Mouse (Mus musculus): Measurements from ENCODE around the gene Ddc. TPM values are rescaled to one million over a fixed set of nuclear protein-coding genes. Genes with fewer than 3 reads are reported as not detected.

Ddc gene
- polyA plus RNA-seq, 1 experiment from 2014 or later, result 4.7 TPM

GRCm38 (mm10) chr11:11901509-11901908 is 3.6 kb upstream of the Ddc start:
- Histone ChIP-seq H3K36me3 (no peaks in the 10 kb centered on the region), H3K4me1 (no peaks in the 10 kb centered on the region), H3K9ac (replicated peaks) (no peak overlapping the region), H3K27ac (replicated peaks) (no peak overlapping the region), H3K27me3 (replicated peaks) (no peaks in the 10 kb centered on the region), H3K4me3 (replicated peaks) (no peak overlapping the region), H3K4me2 (no peak overlapping the region), H3K9me3 (replicated peaks) (no peaks in the 10 kb centered on the region)
- no peak for ATAC-seq (ENCODE audit: low FRiP score)
- WGBS, result 76% methylated on average over 5 of the region's 5 CpGs

DNA sequence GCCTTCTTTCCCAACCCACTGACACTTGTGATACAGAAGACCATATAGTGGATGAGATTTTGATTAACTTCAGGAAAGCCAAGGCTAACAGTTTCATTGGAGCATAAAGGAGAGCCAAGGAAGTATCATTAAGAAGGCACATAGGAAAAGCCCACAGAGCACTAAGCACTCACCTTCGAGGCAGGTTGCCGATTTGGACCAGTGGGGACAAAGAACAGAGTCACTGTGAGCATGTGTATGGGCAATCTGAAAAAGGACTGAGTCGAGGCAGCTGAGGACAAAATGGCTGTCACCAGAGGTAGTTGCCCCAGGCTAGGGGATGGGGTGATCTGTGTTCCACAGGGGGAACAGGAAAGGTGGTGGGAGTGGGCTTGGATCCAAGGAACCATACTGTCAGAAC is 552 bp upstream of the Ddc start:
- no peaks in the 10 kb centered on the region for H3K4me1 ChIP-seq
- no peak overlapping the region for H3K4me3 ChIP-seq (replicated peaks)
- no peak overlapping the region for H3K4me2 ChIP-seq
- H3K27ac ChIP-seq (replicated peaks), result no peak overlapping the region
- WGBS, result 94% methylated on average over 3 of the region's 3 CpGs
- H3K9me3 ChIP-seq (replicated peaks), result no peaks in the 10 kb centered on the region
- no peak overlapping the region for H3K9ac ChIP-seq (replicated peaks)
- H3K36me3 ChIP-seq, result no peaks in the 10 kb centered on the region
- no peaks in the 10 kb centered on the region for H3K27me3 ChIP-seq (replicated peaks)
- ATAC-seq (ENCODE audit: low FRiP score), result no peak

DNA sequence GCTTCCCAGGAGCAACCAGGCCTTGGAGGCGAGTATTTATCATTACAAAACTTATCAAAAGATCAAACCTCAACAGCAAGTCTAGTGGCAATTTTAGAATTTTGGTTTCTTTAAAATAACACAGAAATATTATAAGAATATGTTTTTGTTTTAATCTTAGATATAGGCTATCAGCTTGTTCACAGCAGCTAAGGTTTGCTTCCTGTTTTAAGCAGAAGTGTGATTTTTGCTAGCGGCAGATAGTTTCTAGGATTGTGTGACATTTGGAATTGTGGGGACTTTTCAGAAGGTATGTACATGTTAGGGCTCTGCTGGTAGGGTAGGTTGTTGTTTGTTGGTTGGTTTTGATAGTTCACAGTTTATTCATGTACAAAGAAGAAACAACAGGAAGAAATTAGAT is 2.5 kb downstream of the Ddc start:
- no peak for ATAC-seq (ENCODE audit: low FRiP score)
- no peaks in the 10 kb centered on the region for H3K27me3 ChIP-seq (replicated peaks)
- no peaks in the 10 kb centered on the region for H3K4me1 ChIP-seq
- no peak overlapping the region for H3K4me2 ChIP-seq
- no peak overlapping the region for H3K9ac ChIP-seq (replicated peaks)
- H3K9me3 ChIP-seq (replicated peaks), result no peaks in the 10 kb centered on the region
- no peaks in the 10 kb centered on the region for H3K36me3 ChIP-seq
- H3K27ac ChIP-seq (replicated peaks), result no peak overlapping the region
- WGBS, result 93% methylated on average over 2 of the region's 2 CpGs
- no peak overlapping the region for H3K4me3 ChIP-seq (replicated peaks)

DNA sequence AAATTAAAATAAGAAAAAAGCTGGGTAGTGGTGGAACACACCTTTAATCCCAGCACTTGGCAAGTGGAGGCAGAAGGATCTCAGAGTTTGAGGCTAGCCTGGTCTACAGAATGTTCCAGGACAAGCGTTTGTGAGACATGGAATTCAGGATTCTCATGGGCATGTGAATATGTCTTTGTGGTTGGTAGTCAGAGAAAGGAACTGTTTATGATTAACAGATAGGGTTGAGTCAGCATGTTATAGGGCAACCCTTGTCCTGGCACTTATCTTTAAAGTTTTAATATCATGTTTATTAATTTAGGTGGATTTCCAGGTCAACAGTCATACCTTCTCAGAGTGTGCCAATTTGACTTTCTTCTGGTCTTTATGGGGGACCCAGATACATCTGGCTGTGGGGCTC is 4.2 kb downstream of the Ddc start:
- Histone ChIP-seq H3K27me3 (replicated peaks) (no peaks in the 10 kb centered on the region), H3K9ac (replicated peaks) (no peak overlapping the region), H3K4me3 (replicated peaks) (no peak overlapping the region), H3K27ac (replicated peaks) (no peak overlapping the region), H3K9me3 (replicated peaks) (no peaks in the 10 kb centered on the region), H3K4me1 (no peaks in the 10 kb centered on the region), H3K36me3 (no peaks in the 10 kb centered on the region), H3K4me2 (no peak overlapping the region)
- no peak for ATAC-seq (ENCODE audit: low FRiP score)
- 92% methylated on average over 1 of the region's 1 CpGs for WGBS

DNA sequence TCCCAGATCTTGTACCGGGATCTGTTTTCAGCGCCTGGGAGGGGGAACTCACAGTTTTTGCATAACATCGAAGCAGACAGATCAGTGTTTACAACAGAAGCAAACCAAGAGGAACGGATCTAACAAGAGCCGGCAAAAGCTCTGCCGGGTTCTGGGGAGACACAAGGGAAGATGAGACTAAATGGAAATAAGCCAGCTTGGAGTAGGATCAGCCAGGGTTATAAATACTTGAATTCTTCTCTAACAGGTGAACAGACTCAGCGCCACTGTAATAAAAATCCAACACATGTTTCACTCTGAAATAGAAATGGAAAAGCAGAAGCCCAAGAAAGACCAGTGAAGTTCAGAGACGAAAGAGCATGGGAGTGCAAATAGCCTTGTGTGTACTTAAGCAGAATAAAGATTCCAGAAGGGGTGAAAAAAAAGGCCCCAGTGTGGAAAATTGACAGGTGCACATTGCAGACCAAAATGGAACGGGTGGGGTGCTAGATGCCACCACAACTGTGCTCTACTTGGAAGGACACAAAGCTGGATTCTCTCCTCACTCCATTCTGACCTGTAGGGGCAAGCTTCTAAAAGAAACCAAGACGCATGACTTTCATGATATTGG is 4.8 kb downstream of the Ddc start:
- H3K4me2 ChIP-seq, result no peak overlapping the region
- no peak overlapping the region for H3K9ac ChIP-seq (replicated peaks)
- no peak overlapping the region for H3K27ac ChIP-seq (replicated peaks)
- H3K4me3 ChIP-seq (replicated peaks), result no peak overlapping the region
- H3K4me1 ChIP-seq, result no peaks in the 10 kb centered on the region
- no peaks in the 10 kb centered on the region for H3K36me3 ChIP-seq
- no peaks in the 10 kb centered on the region for H3K9me3 ChIP-seq (replicated peaks)
- ATAC-seq (ENCODE audit: low FRiP score), result no peak
- WGBS, result 65% methylated on average over 10 of the region's 10 CpGs
- H3K27me3 ChIP-seq (replicated peaks), result no peaks in the 10 kb centered on the region

- no peak for ATAC-seq (ENCODE audit: low FRiP score)
- H3K4me3 ChIP-seq (replicated peaks), result no peak overlapping the region
- H3K4me1 ChIP-seq, result no peaks in the 10 kb centered on the region
- no peak overlapping the region for H3K27ac ChIP-seq (replicated peaks)
- H3K9me3 ChIP-seq (replicated peaks), result no peaks in the 10 kb centered on the region
- H3K36me3 ChIP-seq, result no peaks in the 10 kb centered on the region
- H3K27me3 ChIP-seq (replicated peaks), result no peaks in the 10 kb centered on the region
- no peak overlapping the region for H3K9ac ChIP-seq (replicated peaks)
- no peak overlapping the region for H3K4me2 ChIP-seq
Observed at GRCm38 (mm10) chr11:11891832-11892231, 6.1 kb downstream of the Ddc start.

DNA sequence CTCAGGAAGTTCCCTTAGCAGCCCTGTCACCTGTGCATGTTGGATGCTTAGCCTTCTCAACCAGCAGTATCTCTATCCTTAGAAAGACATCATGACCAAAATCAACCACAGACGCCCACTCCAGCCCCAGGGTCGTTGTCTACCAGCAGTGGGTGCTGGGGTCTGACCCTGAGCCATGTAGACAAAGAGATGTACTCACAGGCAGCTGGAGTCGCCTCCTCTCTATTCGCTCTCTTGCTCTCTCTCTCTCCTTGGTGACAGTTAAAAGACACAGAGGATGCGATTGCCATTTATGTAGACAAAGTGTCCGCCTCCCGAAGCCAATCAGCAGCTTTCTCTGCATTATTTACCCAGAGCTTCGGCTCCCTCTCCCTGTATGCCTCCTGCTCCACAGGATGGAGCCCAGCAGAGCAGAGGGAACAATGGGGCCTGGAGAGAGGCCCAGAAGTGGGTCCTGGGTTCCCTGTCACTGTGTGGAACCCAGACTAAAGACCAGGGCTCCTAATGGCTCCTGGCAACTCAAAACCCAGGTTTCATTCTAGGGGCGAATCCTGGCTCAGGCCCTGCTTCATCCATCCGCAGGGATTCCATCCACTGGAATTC is 7.7 kb downstream of the Ddc start:
- H3K27ac ChIP-seq (replicated peaks), result no peak overlapping the region
- H3K4me2 ChIP-seq, result no peak overlapping the region
- H3K9ac ChIP-seq (replicated peaks), result no peak overlapping the region

DNA sequence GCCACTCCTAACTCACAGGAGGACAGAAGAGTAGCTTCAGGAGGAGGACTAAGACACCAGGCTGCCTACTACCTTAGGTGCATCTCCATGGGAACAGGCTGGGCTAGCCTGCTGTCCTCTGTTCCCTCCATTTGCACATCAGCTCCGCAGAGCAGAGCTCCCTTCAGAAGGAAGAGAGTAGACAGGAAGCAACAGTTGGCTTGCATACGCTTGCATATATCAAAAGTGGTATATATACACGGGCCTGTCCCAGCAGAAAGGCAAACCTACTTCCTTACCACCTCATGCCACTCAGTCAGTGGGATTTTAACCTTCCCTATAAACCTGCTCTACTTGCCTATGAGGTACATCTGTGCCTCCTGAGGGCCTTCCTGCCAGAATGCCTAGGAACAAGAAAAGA is 9.2 kb downstream of the Ddc start:
- H3K4me1 ChIP-seq, result peaks cover 7% of the 10 kb centered on the region
- no peak overlapping the region for H3K9ac ChIP-seq (replicated peaks)
- H3K36me3 ChIP-seq, result no peaks in the 10 kb centered on the region
- no peak overlapping the region for H3K4me2 ChIP-seq
- no peaks in the 10 kb centered on the region for H3K27me3 ChIP-seq (replicated peaks)
- WGBS, result 91% methylated on average over 3 of the region's 3 CpGs
- H3K9me3 ChIP-seq (replicated peaks), result no peaks in the 10 kb centered on the region
- ATAC-seq (ENCODE audit: low FRiP score), result no peak
- H3K27ac ChIP-seq (replicated peaks), result no peak overlapping the region
- no peak overlapping the region for H3K4me3 ChIP-seq (replicated peaks)

More for the DNA sequence above, 7.7 kb downstream of the Ddc start:
- no peaks in the 10 kb centered on the region for H3K9me3 ChIP-seq (replicated peaks)
- ATAC-seq (ENCODE audit: low FRiP score), result no peak; the same call in 1 of the 2 replicates
- H3K4me3 ChIP-seq (replicated peaks), result no peak overlapping the region
- H3K27me3 ChIP-seq (replicated peaks), result no peaks in the 10 kb centered on the region
- H3K36me3 ChIP-seq, result no peaks in the 10 kb centered on the region
- 36% methylated on average over 10 of the region's 10 CpGs for WGBS
- no peaks in the 10 kb centered on the region for H3K4me1 ChIP-seq

- no peaks in the 10 kb centered on the region for H3K36me3 ChIP-seq
- no peak overlapping the region for H3K9ac ChIP-seq (replicated peaks)
- H3K4me2 ChIP-seq, result no peak overlapping the region
- no peak overlapping the region for H3K4me3 ChIP-seq (replicated peaks)
- H3K27ac ChIP-seq (replicated peaks), result no peak overlapping the region
- 82% methylated on average over 3 of the region's 3 CpGs for WGBS
- H3K9me3 ChIP-seq (replicated peaks), result no peaks in the 10 kb centered on the region
- no peak for ATAC-seq (ENCODE audit: low FRiP score)
- H3K27me3 ChIP-seq (replicated peaks), result no peaks in the 10 kb centered on the region
- H3K4me1 ChIP-seq, result peaks cover 7% of the 10 kb centered on the region
Observed at GRCm38 (mm10) chr11:11888051-11888450, 9.9 kb downstream of the Ddc start.

- ATAC-seq (ENCODE audit: low FRiP score), result no peak
Observed at GRCm38 (mm10) chr11:11886403-11886998, 11.4 kb downstream of the Ddc start.

DNA sequence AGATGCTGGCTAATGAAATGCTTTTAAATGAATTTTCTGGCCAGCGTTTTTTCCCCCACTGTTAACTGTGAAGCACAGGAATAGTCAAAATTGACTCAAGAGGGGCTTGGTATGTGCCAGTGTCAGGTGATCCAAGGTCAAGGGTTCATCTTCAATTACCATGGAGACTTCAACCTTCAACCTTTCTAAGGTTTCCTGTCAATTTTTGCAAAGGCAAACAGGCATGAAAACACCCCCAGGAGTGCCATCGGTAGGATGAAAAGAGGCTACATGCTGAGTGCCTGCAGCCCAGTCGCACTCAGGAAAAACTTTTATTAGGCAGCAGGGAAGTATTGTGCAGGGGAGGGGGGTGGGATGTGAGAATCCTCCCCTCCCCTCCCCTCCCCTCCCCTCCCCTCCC is 12.0 kb downstream of the Ddc start:
- Histone ChIP-seq H3K4me2 (no peak overlapping the region), H3K9ac (replicated peaks) (no peak overlapping the region), H3K9me3 (replicated peaks) (no peaks in the 10 kb centered on the region), H3K4me3 (replicated peaks) (no peak overlapping the region), H3K36me3 (no peaks in the 10 kb centered on the region), H3K4me1 (peaks cover 7% of the 10 kb centered on the region), H3K27ac (replicated peaks) (no peak overlapping the region), H3K27me3 (replicated peaks) (no peaks in the 10 kb centered on the region)
- no peak for ATAC-seq (ENCODE audit: low FRiP score)
- 5% methylated on average over 3 of the region's 3 CpGs for WGBS

More at GRCm38 (mm10) chr11:11886403-11886998, 11.4 kb downstream of the Ddc start:
- WGBS, result 50% methylated on average over 4 of the region's 4 CpGs
- no peaks in the 10 kb centered on the region for H3K9me3 ChIP-seq (replicated peaks)
- no peaks in the 10 kb centered on the region for H3K36me3 ChIP-seq
- H3K27me3 ChIP-seq (replicated peaks), result no peaks in the 10 kb centered on the region
- no peak overlapping the region for H3K4me3 ChIP-seq (replicated peaks)
- no peak overlapping the region for H3K27ac ChIP-seq (replicated peaks)
- H3K4me1 ChIP-seq, result peaks cover 7% of the 10 kb centered on the region
- H3K9ac ChIP-seq (replicated peaks), result no peak overlapping the region
- no peak overlapping the region for H3K4me2 ChIP-seq

- Histone ChIP-seq H3K9me3 (replicated peaks) (no peaks in the 10 kb centered on the region), H3K27ac (replicated peaks) (no peak overlapping the region), H3K36me3 (no peaks in the 10 kb centered on the region), H3K9ac (replicated peaks) (no peak overlapping the region), H3K4me3 (replicated peaks) (no peak overlapping the region), H3K27me3 (replicated peaks) (no peaks in the 10 kb centered on the region), H3K4me2 (no peak overlapping the region), H3K4me1 (peaks cover 7% of the 10 kb centered on the region)
- ATAC-seq (ENCODE audit: low FRiP score), result no peak
- WGBS, result 72% methylated on average over 4 of the region's 4 CpGs
Observed at GRCm38 (mm10) chr11:11885246-11885643, 12.7 kb downstream of the Ddc start.
